Mouse (Mus musculus): Measurements from ENCODE around the gene Dnaaf5. TPM values are rescaled to one million over a fixed set of nuclear protein-coding genes. Genes with fewer than 3 reads are reported as not detected.

Gene Dnaaf5
- polyA plus RNA-seq, 1 experiment from 2014 or later, result 5.0 TPM

GRCm38 (mm10) chr5:139200770-139201569 lies 50.9 kb downstream of the Dnaaf5 start:
- peaks cover 24% of the 10 kb centered on the region for H3K4me1 ChIP-seq (replicated peaks)
- H3K4me3 ChIP-seq, result peak overlapping the region; percentile 84
- no peaks in the 10 kb centered on the region for H3K9me3 ChIP-seq (replicated peaks)
- ATAC-seq (replicated peaks; ENCODE audit: insufficient number of reproducible peaks, insufficient read depth, low FRiP score, low read depth), result no peak
- WGBS, result 1% methylated on average over 57 of the region's 57 CpGs
- H3K4me2 ChIP-seq, result peak overlapping the region; percentile 91
- H3K9ac ChIP-seq, result peak overlapping the region; percentile 81
- H3K36me3 ChIP-seq, result no peaks in the 10 kb centered on the region
- H3K27ac ChIP-seq, result peak overlapping the region; percentile 55
- no peaks in the 10 kb centered on the region for H3K27me3 ChIP-seq

GRCm38 (mm10) chr5:139202127-139202526 lies 52.1 kb downstream of the Dnaaf5 start:
- Histone ChIP-seq H3K9ac (no peak overlapping the region), H3K4me1 (replicated peaks) (peaks cover 19% of the 10 kb centered on the region), H3K27me3 (no peaks in the 10 kb centered on the region), H3K4me3 (no peak overlapping the region), H3K4me2 (peak overlapping the region; percentile 91; the same call in 1 of the 2 replicates), H3K9me3 (replicated peaks) (no peaks in the 10 kb centered on the region), H3K27ac (no peak overlapping the region), H3K36me3 (no peaks in the 10 kb centered on the region)
- 74% methylated on average over 11 of the region's 11 CpGs for WGBS
- ATAC-seq (replicated peaks; ENCODE audit: insufficient number of reproducible peaks, insufficient read depth, low FRiP score, low read depth), result no peak

GRCm38 (mm10) chr5:139203312-139203711 lies 53.3 kb downstream of the Dnaaf5 start:
- Histone ChIP-seq H3K27ac (no peak overlapping the region), H3K4me1 (replicated peaks) (peaks cover 17% of the 10 kb centered on the region), H3K36me3 (no peaks in the 10 kb centered on the region), H3K27me3 (no peaks in the 10 kb centered on the region), H3K9ac (no peak overlapping the region), H3K4me2 (no peak overlapping the region), H3K9me3 (replicated peaks) (no peaks in the 10 kb centered on the region), H3K4me3 (no peak overlapping the region)
- no peak for ATAC-seq (replicated peaks; ENCODE audit: insufficient number of reproducible peaks, insufficient read depth, low FRiP score, low read depth)
- 65% methylated on average over 5 of the region's 5 CpGs for WGBS

GRCm38 (mm10) chr5:139206081-139206480 lies 56.1 kb downstream of the Dnaaf5 start:
- Histone ChIP-seq H3K9me3 (replicated peaks) (no peaks in the 10 kb centered on the region), H3K4me2 (no peak overlapping the region), H3K36me3 (no peaks in the 10 kb centered on the region), H3K4me1 (replicated peaks) (peaks cover 11% of the 10 kb centered on the region), H3K27me3 (no peaks in the 10 kb centered on the region), H3K9ac (no peak overlapping the region), H3K4me3 (no peak overlapping the region), H3K27ac (no peak overlapping the region)
- WGBS, result 66% methylated on average over 4 of the region's 4 CpGs
- no peak for ATAC-seq (replicated peaks; ENCODE audit: insufficient number of reproducible peaks, insufficient read depth, low FRiP score, low read depth)

GRCm38 (mm10) chr5:139206525-139206924 lies 56.5 kb downstream of the Dnaaf5 start:
- H3K9ac ChIP-seq, result no peak overlapping the region
- no peaks in the 10 kb centered on the region for H3K36me3 ChIP-seq
- no peak for ATAC-seq (replicated peaks; ENCODE audit: insufficient number of reproducible peaks, insufficient read depth, low FRiP score, low read depth)
- no peaks in the 10 kb centered on the region for H3K27me3 ChIP-seq
- no peak overlapping the region for H3K4me2 ChIP-seq
- H3K4me1 ChIP-seq (replicated peaks), result peaks cover 7% of the 10 kb centered on the region
- H3K9me3 ChIP-seq (replicated peaks), result no peaks in the 10 kb centered on the region
- WGBS, result 76% methylated on average over 7 of the region's 7 CpGs
- no peak overlapping the region for H3K4me3 ChIP-seq
- H3K27ac ChIP-seq, result no peak overlapping the region

- no peak for ATAC-seq (replicated peaks; ENCODE audit: insufficient number of reproducible peaks, insufficient read depth, low FRiP score, low read depth)
- H3K36me3 ChIP-seq, result 0 out of 2 replicates have a peak, but pooled peaks cover 2% of the 10 kb centered on the region
- H3K9me3 ChIP-seq (replicated peaks), result no peaks in the 10 kb centered on the region
- H3K4me1 ChIP-seq (replicated peaks), result peaks cover 5% of the 10 kb centered on the region
- H3K4me2 ChIP-seq, result no peak overlapping the region
- no peaks in the 10 kb centered on the region for H3K27me3 ChIP-seq
- no peak overlapping the region for H3K4me3 ChIP-seq
- no peak overlapping the region for H3K27ac ChIP-seq
- no peak overlapping the region for H3K9ac ChIP-seq
Measured at GRCm38 (mm10) chr5:139208183-139208582, 58.2 kb downstream of the Dnaaf5 start.

GRCm38 (mm10) chr5:139208871-139209684 lies 59.1 kb downstream of the Dnaaf5 start:
- H3K9me3 ChIP-seq (replicated peaks), result no peaks in the 10 kb centered on the region
- H3K4me1 ChIP-seq (replicated peaks), result peaks cover 5% of the 10 kb centered on the region
- no peak overlapping the region for H3K4me3 ChIP-seq
- no peak overlapping the region for H3K27ac ChIP-seq
- H3K36me3 ChIP-seq, result 0 out of 2 replicates have a peak, but pooled peaks cover 2% of the 10 kb centered on the region
- no peak for ATAC-seq (replicated peaks; ENCODE audit: insufficient number of reproducible peaks, insufficient read depth, low FRiP score, low read depth)
- no peak overlapping the region for H3K9ac ChIP-seq
- 87% methylated on average over 10 of the region's 10 CpGs for WGBS
- no peaks in the 10 kb centered on the region for H3K27me3 ChIP-seq
- no peak overlapping the region for H3K4me2 ChIP-seq

- ATAC-seq (replicated peaks; ENCODE audit: insufficient number of reproducible peaks, insufficient read depth, low FRiP score, low read depth), result no peak
- 91% methylated on average over 7 of the region's 7 CpGs for WGBS
- no peaks in the 10 kb centered on the region for H3K27me3 ChIP-seq
- peaks cover 5% of the 10 kb centered on the region for H3K4me1 ChIP-seq (replicated peaks)
- 0 out of 2 replicates have a peak, but pooled peaks cover 2% of the 10 kb centered on the region for H3K36me3 ChIP-seq
- no peaks in the 10 kb centered on the region for H3K9me3 ChIP-seq (replicated peaks)
- H3K4me3 ChIP-seq, result no peak overlapping the region
- no peak overlapping the region for H3K4me2 ChIP-seq
- H3K27ac ChIP-seq, result no peak overlapping the region
- H3K9ac ChIP-seq, result no peak overlapping the region
Measured at GRCm38 (mm10) chr5:139209685-139210026, 59.6 kb downstream of the Dnaaf5 start.

GRCm38 (mm10) chr5:139211737-139212385 lies 61.8 kb downstream of the Dnaaf5 start:
- 80% methylated on average over 11 of the region's 11 CpGs for WGBS

GRCm38 (mm10) chr5:139214298-139214697 lies 64.3 kb downstream of the Dnaaf5 start:
- Histone ChIP-seq H3K9me3 (replicated peaks) (no peaks in the 10 kb centered on the region), H3K27ac (no peak overlapping the region), H3K9ac (no peak overlapping the region), H3K4me1 (replicated peaks) (peaks cover 10% of the 10 kb centered on the region), H3K36me3 (peaks cover 6% of the 10 kb centered on the region; the same call in 1 of the 2 replicates), H3K27me3 (no peaks in the 10 kb centered on the region), H3K4me3 (no peak overlapping the region), H3K4me2 (no peak overlapping the region)
- ATAC-seq (replicated peaks; ENCODE audit: insufficient number of reproducible peaks, insufficient read depth, low FRiP score, low read depth), result no peak

More at GRCm38 (mm10) chr5:139211737-139212385, 61.8 kb downstream of the Dnaaf5 start:
- Histone ChIP-seq H3K27me3 (no peaks in the 10 kb centered on the region), H3K27ac (no peak overlapping the region), H3K4me1 (replicated peaks) (peaks cover 10% of the 10 kb centered on the region), H3K9me3 (replicated peaks) (no peaks in the 10 kb centered on the region), H3K9ac (no peak overlapping the region), H3K36me3 (peaks cover 4% of the 10 kb centered on the region; the same call in 1 of the 2 replicates), H3K4me3 (no peak overlapping the region), H3K4me2 (no peak overlapping the region)
- no peak for ATAC-seq (replicated peaks; ENCODE audit: insufficient number of reproducible peaks, insufficient read depth, low FRiP score, low read depth)

- Histone ChIP-seq H3K4me3 (no peak overlapping the region), H3K9me3 (replicated peaks) (no peaks in the 10 kb centered on the region), H3K4me1 (replicated peaks) (peaks cover 10% of the 10 kb centered on the region), H3K27me3 (no peaks in the 10 kb centered on the region), H3K27ac (no peak overlapping the region), H3K4me2 (no peak overlapping the region), H3K9ac (no peak overlapping the region), H3K36me3 (peaks cover 6% of the 10 kb centered on the region; the same call in 1 of the 2 replicates)
- ATAC-seq (replicated peaks; ENCODE audit: insufficient number of reproducible peaks, insufficient read depth, low FRiP score, low read depth), result no peak
- WGBS, result 93% methylated on average over 5 of the region's 5 CpGs
Measured at GRCm38 (mm10) chr5:139215184-139215583, 65.2 kb downstream of the Dnaaf5 start.

Data from heart, embryonic 15.5 days (tissue).